Mouse (Mus musculus) bone marrow, adult 2 months (tissue): ENCODE data around the gene Pex11g. TPM values are rescaled to one million over a fixed set of nuclear protein-coding genes. Genes with fewer than 3 reads are reported as not detected.

Experiments
- H3K27ac ChIP-seq: fragments of 200-500 bp; 2 replicates; pipeline ENCODE4 v1.5.1; 2012; ENCODE audit warnings: low read depth, mild to moderate bottlenecking, control low read depth, inconsistent platforms, low read length; ENCODE audit not compliant: control insufficient read depth, poor library complexity, insufficient read depth
- H3K4me1 ChIP-seq: fragments of 200-500 bp; 2 replicates; pipeline ENCODE4 v1.6.1; 2011; ENCODE audit warnings: low read length; ENCODE audit not compliant: control insufficient read depth, insufficient read depth
- H3K4me3 ChIP-seq: fragments of 200-500 bp; replicated peaks from 2 replicates; pipeline ENCODE3; 2011; ENCODE audit warnings: mild to moderate bottlenecking, low read depth, low read length, control low read depth; ENCODE audit not compliant: control insufficient read depth
- CTCF ChIP-seq: fragments of 200-500 bp; IDR thresholded peaks from 2 replicates; pipeline ENCODE4 v1.5.1; 2011; ENCODE audit warnings: low read length, control low read depth; ENCODE audit not compliant: control insufficient read depth, insufficient read depth
- POLR2A ChIP-seq: fragments of 200-500 bp; IDR thresholded peaks from 2 replicates; pipeline ENCODE4 v1.6.1; 2011; ENCODE audit warnings: low read depth, mild to moderate bottlenecking, control low read depth, low read length, borderline replicate concordance; ENCODE audit not compliant: control insufficient read depth
- WGBS: fragments of 180-500 bp; shearing (Covaris S2); methylation state at CpG from one replicate; pipeline ENCODE4 v1.1.7; 2018; 5-methylcytosine and 5-hydroxymethylcytosine counted together
- polyA plus RNA-seq: library from polyadenylated mRNA; stranded (reverse); fragments of >200 nt; gene quantifications from 2 replicates; pipeline ENCODE4 v1.2.4, GENCODE M21; 2011; ENCODE audit warnings: low replicate concordance; ENCODE audit not compliant: missing spikeins, insufficient read depth, insufficient read length

The Pex11g gene
- polyA plus RNA-seq, 1 experiment = 2.6 TPM

- no peak overlapping the region for H3K27ac ChIP-seq
- TF ChIP-seq CTCF = no peak
- no peak for TF ChIP-seq POLR2A
- 68% methylated on average over 8 of the region's 8 CpGs for whole genome bisulfite sequencing
- H3K4me3 ChIP-seq = no peak overlapping the region
- no peaks in the 10 kb centered on the region for H3K4me1 ChIP-seq
Measured at GRCm38 (mm10) chr8:3417455-3417854, 50.0 kb downstream of the Pex11g start.

- no peak overlapping the region for H3K4me3 ChIP-seq
- whole genome bisulfite sequencing = 80% methylated on average over 4 of the region's 4 CpGs
- TF ChIP-seq POLR2A = no peak
- no peak for TF ChIP-seq CTCF
- H3K4me1 ChIP-seq = no peaks in the 10 kb centered on the region
- no peak overlapping the region for H3K27ac ChIP-seq
Measured at GRCm38 (mm10) chr8:3416846-3417245, 50.6 kb downstream of the Pex11g start.

- H3K4me1 ChIP-seq = no peaks in the 10 kb centered on the region
- no peak for TF ChIP-seq CTCF
- TF ChIP-seq POLR2A = no peak
- 78% methylated on average over 6 of the region's 6 CpGs for WGBS
- H3K4me3 ChIP-seq = no peak overlapping the region
- no peak overlapping the region for H3K27ac ChIP-seq
Measured at GRCm38 (mm10) chr8:3415661-3416060, 51.8 kb downstream of the Pex11g start.

GRCm38 (mm10) chr8:3415259-3415658 lies 52.2 kb downstream of the Pex11g start:
- 82% methylated on average over 4 of the region's 4 CpGs for WGBS
- Histone ChIP-seq H3K4me3 (no peak overlapping the region), H3K27ac (no peak overlapping the region), H3K4me1 (no peaks in the 10 kb centered on the region)
- TF ChIP-seq POLR2A = no peak
- no peak for TF ChIP-seq CTCF

GRCm38 (mm10) chr8:3414639-3415190 lies 52.8 kb downstream of the Pex11g start:
- no peak overlapping the region for H3K4me3 ChIP-seq
- H3K4me1 ChIP-seq = no peaks in the 10 kb centered on the region
- H3K27ac ChIP-seq = no peak overlapping the region
- TF ChIP-seq CTCF (no peak), POLR2A (no peak)
- 91% methylated on average over 6 of the region's 6 CpGs for WGBS

- Histone ChIP-seq H3K4me1 (no peaks in the 10 kb centered on the region), H3K4me3 (no peak overlapping the region), H3K27ac (no peak overlapping the region)
- TF ChIP-seq CTCF (no peak), POLR2A (no peak)
- WGBS = 79% methylated on average over 1 of the region's 1 CpGs
Measured at GRCm38 (mm10) chr8:3412816-3413215, 54.7 kb downstream of the Pex11g start.

- TF ChIP-seq POLR2A (no peak), CTCF (no peak)
- Histone ChIP-seq H3K4me1 (no peaks in the 10 kb centered on the region), H3K27ac (no peak overlapping the region), H3K4me3 (no peak overlapping the region)
- WGBS = 68% methylated on average over 7 of the region's 7 CpGs
Measured at GRCm38 (mm10) chr8:3411901-3412301, 55.6 kb downstream of the Pex11g start.

- Histone ChIP-seq H3K4me1 (no peaks in the 10 kb centered on the region), H3K4me3 (no peak overlapping the region), H3K27ac (no peak overlapping the region)
- TF ChIP-seq CTCF = no peak
- TF ChIP-seq POLR2A = no peak
- 60% methylated on average over 2 of the region's 2 CpGs for WGBS
Measured at GRCm38 (mm10) chr8:3411085-3411484, 56.4 kb downstream of the Pex11g start.

- H3K4me1 ChIP-seq = no peaks in the 10 kb centered on the region
- WGBS = 72% methylated on average over 3 of the region's 3 CpGs
- H3K4me3 ChIP-seq = no peak overlapping the region
- H3K27ac ChIP-seq = no peak overlapping the region
- no peak for TF ChIP-seq POLR2A
- no peak for TF ChIP-seq CTCF
Measured at GRCm38 (mm10) chr8:3407417-3407816, 60.1 kb downstream of the Pex11g start.

Other genes with a start within 250 kb of the Pex11g start
- 7.3 and 24.6 TPM in 2 replicates for gene Insr, start 188.1 kb downstream of the Pex11g start, polyA plus RNA-seq
- 14.8 and 30.1 TPM in 2 replicates for gene A430078G23Rik, start 114.3 kb downstream of the Pex11g start, polyA plus RNA-seq
- gene Arhgef18, start 74.7 kb downstream of the Pex11g start, polyA plus RNA-seq = 15.2 and 34.7 TPM in 2 replicates
- gene Tex45, start 3.2 kb upstream of the Pex11g start, polyA plus RNA-seq = 1.00 TPM in 1 of 2 replicates, not detected in the other
- gene Zfp358, start 25.5 kb upstream of the Pex11g start, polyA plus RNA-seq = 3.9 and 5.8 TPM in 2 replicates
- 97.4 and 154 TPM in 2 replicates for gene Mcoln1, start 32.8 kb upstream of the Pex11g start, polyA plus RNA-seq
- gene Pnpla6, start 47.7 kb upstream of the Pex11g start, polyA plus RNA-seq = 36.3 and 52.7 TPM in 2 replicates
- not detected in 2 replicates for gene C330021F23Rik, start 100.3 kb upstream of the Pex11g start, polyA plus RNA-seq
- 1.1 and 4.1 TPM in 2 replicates for gene Camsap3, start 119.6 kb upstream of the Pex11g start, polyA plus RNA-seq
- 22.4 and 40.3 TPM in 2 replicates for gene Xab2, start 153.6 kb upstream of the Pex11g start, polyA plus RNA-seq
- gene Pet100, start 153.9 kb upstream of the Pex11g start, polyA plus RNA-seq = 162 and 227 TPM in 2 replicates
- gene Pcp2, start 157.9 kb upstream of the Pex11g start, polyA plus RNA-seq = not detected in 2 replicates
- 229 and 373 TPM in 2 replicates for gene Stxbp2, start 163.3 kb upstream of the Pex11g start, polyA plus RNA-seq
- gene Retn, start 188.1 kb upstream of the Pex11g start, polyA plus RNA-seq = 3.0 TPM in 1 of 2 replicates, not detected in the other
- 38.3 and 142 TPM in 2 replicates for gene Mcemp1, start 198.1 kb upstream of the Pex11g start, polyA plus RNA-seq
- 10.9 TPM in 1 of 2 replicates, not detected in the other for gene Fcor, start 204.7 kb upstream of the Pex11g start, polyA plus RNA-seq
- gene Trappc5, start 208.6 kb upstream of the Pex11g start, polyA plus RNA-seq = 7.7 and 10.0 TPM in 2 replicates
- gene Fcer2a, start 226.5 kb upstream of the Pex11g start, polyA plus RNA-seq = 16.8 and 37.3 TPM in 2 replicates